Mouse (Mus musculus) liver (tissue): ENCODE data around the gene Samd13.

Experiments
- DNase-seq: peaks from one replicate; pipeline ENCODE4 v3.0.0-alpha.2; 2020; ENCODE audit warnings: mixed read lengths

Samd13 gene

GRCm38 (mm10) chr3:146684811-146685675, at the start of gene Samd13:
Gene Samd13 (minus strand): TSS chr3:146685592.
- DNase-seq, result peak; percentile 58

GRCm38 (mm10) chr3:146731499-146731898, 46.1 kb upstream of the Samd13 start:
- no peak for DNase-seq

- no peak for DNase-seq
These were observed 37.6 kb upstream of the Samd13 start for GRCm38 (mm10) chr3:146723037-146723436.

- DNase-seq, result no peak
These were observed 34.3 kb upstream of the Samd13 start for GRCm38 (mm10) chr3:146719696-146720095.

GRCm38 (mm10) chr3:146718251-146718650, 32.9 kb upstream of the Samd13 start:
- no peak for DNase-seq

GRCm38 (mm10) chr3:146712305-146712704, 26.9 kb upstream of the Samd13 start:
- DNase-seq, result no peak

- DNase-seq, result no peak
These were observed 26.2 kb upstream of the Samd13 start for GRCm38 (mm10) chr3:146711559-146711958.

- no peak for DNase-seq
These were observed 25.7 kb upstream of the Samd13 start for GRCm38 (mm10) chr3:146711084-146711483.

- no peak for DNase-seq
These were observed 23.7 kb upstream of the Samd13 start for GRCm38 (mm10) chr3:146709086-146709485.

- DNase-seq, result no peak
These were observed 23.0 kb upstream of the Samd13 start for GRCm38 (mm10) chr3:146708381-146708780.

GRCm38 (mm10) chr3:146704099-146704498, 18.7 kb upstream of the Samd13 start:
- DNase-seq, result no peak

- peak; percentile 67 for DNase-seq
These were observed 14.7 kb upstream of the Samd13 start for GRCm38 (mm10) chr3:146700051-146700450.

GRCm38 (mm10) chr3:146698982-146699381, 13.6 kb upstream of the Samd13 start:
- peak; percentile 55 for DNase-seq

GRCm38 (mm10) chr3:146692547-146692946, 7.2 kb upstream of the Samd13 start:
- no peak for DNase-seq

- DNase-seq, result no peak
These were observed 1.8 kb upstream of the Samd13 start for GRCm38 (mm10) chr3:146687121-146687725.

- DNase-seq, result no peak
These were observed 1.0 kb upstream of the Samd13 start for GRCm38 (mm10) chr3:146686428-146686827.

- no peak for DNase-seq
These were observed 2.3 kb downstream of the Samd13 start for GRCm38 (mm10) chr3:146683095-146683494.

- DNase-seq, result peak; percentile 36
These were observed 3.2 kb downstream of the Samd13 start for GRCm38 (mm10) chr3:146682140-146682651.

- DNase-seq, result no peak
These were observed 3.7 kb downstream of the Samd13 start for GRCm38 (mm10) chr3:146681696-146682095.

GRCm38 (mm10) chr3:146680625-146681024, 4.8 kb downstream of the Samd13 start:
- no peak for DNase-seq

- DNase-seq, result no peak
These were observed 5.7 kb downstream of the Samd13 start for GRCm38 (mm10) chr3:146679646-146680045.

GRCm38 (mm10) chr3:146676193-146676592, 9.2 kb downstream of the Samd13 start:
- DNase-seq, result no peak

- DNase-seq, result no peak
These were observed 10.3 kb downstream of the Samd13 start for GRCm38 (mm10) chr3:146675101-146675500.

- DNase-seq, result no peak
These were observed 14.3 kb downstream of the Samd13 start for GRCm38 (mm10) chr3:146671121-146671520.
